Mouse (Mus musculus) spleen, postnatal 10 days (tissue): ENCODE data around the gene Pvr.
"Not testable (repeated sequence)": the region's sequence is repeated elsewhere in the genome, so short reads cannot be mapped to it uniquely, and the experiment has no call there.

Experiments
- DNase-seq, 2 experiments: peaks; one replicate each; pipeline ENCODE4 v3.0.0; 2021 to 2022; ENCODE audit warnings: low spot score in 2 of 2

Pvr gene

DNA sequence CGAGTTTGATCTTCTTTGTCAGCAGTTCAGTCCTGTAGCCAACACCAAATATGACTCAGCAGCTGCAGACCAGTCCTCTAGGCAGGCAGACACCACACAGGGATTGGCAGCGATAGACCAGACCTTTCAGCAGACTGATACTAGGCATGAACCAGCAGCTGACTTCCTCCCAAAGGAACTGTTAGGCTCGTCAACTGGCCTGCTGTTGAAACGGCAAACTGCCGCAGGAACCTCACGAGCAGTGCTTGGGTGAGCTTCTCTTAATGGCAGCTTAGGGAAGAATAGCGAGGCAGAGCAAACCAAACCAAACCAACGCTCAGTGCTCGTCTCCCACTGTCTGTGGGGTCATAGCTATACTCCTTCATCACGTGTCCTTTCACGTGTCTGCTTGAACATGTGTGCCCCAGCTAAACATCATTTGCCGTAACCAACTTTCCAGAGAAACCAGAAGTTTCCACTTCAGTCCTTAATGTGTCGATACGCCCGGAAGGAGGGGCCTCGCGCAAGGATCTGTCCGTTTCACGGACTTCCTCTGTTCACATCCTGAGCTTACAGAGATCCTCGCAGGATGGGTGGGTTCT is 14.3 kb upstream of the Pvr start:
- no peak for DNase-seq

DNA sequence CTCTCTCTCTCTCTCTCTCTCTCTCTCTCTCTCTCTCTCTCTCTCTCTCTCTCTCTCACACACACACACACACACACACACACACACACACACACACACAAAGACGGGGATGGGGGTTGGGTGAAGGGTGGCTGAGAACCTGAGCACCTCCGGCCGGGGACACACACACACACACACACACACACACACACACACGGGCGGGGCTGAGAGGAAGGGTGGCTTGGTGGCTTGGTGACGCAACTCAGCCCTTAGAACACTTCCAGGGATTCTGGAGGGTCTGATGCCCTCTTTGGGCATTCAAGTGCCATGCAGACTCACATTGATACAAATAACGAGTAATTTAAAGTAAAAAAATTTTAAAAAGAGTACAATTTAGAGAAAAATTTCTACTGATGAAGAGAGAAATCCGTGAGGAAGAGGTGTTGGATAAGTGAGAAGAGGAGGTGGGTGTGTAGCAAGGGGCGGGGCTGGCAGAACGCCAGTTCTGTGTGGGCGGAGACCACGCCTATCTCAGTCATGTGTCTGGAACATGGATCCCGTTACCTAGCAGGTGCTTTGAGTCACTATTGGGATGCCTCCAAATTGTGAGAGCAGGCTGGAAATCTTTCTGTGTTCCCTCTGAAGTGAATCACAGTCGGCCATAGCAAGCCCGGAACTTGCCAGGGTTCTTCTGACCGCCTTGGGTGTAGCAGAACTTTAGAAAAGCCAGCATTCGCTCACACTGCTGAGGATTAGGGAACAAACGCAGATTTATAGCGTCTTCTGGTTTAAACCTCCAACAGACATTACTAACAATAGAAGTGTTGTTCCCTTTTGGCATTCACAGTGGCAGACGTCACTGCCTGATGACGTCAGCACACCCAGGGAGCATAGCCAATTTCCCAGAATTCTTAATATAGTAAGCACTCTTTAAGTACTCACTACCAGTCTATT is 12.2 kb upstream of the Pvr start:
- peak in 1 of 2 experiments; percentile 47 for DNase-seq

DNA sequence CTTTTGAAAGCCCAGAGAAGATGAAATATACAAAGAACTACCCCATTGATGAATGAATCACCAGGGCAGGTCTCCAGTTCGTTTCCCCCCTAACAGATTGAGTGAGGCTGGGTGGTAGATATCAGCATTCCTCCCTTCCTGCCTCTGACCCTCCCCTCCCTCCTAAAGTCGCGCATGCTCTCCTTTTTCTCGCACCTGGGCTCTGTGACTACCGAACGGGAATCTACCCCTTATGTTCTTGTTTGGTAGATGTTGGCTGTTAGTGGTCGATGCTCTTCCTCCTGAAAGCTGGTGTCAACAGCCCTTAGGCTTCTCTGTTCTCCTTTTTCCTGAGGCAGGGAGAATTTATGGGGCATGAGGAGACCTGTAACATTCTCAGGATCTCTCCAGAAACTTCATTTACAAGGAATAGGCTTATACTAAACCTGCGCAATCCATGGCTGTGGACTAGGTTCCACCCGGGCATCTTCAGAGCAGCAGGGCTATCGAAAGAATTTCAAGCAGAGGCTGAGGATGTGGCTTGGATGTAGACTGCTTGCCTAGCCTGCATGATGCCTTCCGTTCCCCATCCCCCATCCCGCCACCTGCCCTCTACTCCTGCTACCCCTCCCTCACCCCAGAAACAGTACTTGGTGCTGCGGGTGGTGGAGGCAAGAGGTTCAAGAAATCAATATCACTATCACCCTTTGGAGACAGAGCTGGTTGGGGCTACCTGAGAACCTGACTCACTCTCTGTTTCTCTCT is 11.3 kb upstream of the Pvr start:
- DNase-seq: peak in 1 of 2 experiments; percentile 55

DNA sequence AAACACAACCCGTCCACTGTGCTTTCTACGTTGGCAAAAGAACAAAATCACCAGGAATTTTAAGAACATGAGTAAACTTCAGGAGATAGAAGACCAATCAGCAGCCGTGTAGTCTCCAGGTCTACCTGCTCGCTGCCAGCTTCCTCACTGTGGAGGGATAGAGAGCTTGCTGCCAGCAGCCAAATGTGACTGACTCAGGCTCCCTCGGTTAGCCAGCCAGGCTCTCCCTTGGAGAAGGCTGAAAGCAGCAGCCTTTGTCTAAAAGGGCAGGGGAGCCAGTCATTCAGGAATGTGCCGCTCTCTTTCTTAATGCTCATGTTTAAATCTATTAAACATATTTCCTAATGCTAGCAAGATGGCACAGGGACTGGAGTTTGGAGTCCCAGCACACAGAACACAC is 9.5 kb upstream of the Pvr start:
- not testable (repeated sequence) for DNase-seq

DNA sequence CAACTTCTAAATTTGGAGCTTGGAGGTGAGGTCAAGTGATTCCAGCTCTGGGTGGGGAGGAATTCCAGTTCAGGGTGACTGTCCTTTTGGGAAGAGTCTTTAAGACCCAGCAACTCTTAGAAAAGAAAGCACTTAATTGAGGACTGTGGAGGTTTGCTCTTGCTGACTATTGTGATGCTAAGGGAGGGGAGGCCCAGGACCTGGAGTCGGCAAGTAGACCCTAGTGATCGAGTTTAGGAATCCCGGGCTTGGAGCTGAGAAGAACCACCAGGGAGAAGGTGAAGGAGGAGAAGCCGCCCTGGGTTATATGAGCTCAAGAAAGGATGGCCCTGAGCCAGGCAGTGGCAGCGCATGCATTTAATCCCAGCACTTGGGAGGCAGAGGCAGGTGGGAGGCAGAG is 7.5 kb upstream of the Pvr start:
- DNase-seq: no peak

DNA sequence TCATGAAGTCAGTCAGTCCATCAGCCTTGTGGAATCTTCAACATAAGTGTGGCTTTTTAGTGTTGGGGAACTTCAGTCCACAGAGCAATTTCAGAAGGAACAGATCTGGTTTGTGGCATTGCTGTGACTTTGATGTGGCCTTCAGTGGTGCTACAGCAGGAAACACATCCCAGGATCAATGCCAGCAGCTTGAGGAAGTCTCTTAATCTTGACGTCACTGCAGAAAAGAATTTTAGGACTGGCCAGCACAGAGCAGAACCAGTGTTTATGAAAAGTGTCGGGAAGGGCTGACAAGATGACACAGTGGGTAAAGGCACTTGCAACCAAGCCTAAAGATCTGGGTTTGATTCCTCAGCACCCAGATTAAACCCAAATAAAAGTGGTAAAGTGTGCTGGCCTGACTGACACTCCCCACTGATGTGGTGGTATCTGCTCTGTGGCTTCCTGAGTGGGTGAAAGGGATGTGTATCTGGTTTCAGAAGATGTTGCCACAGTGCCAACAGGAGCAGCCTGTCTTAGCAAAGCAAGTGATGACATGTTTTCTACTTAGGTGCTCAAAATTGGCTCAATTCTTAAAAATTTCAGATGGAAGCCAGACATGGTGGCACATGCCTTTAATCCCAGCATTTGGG is 6.0 kb upstream of the Pvr start:
- DNase-seq: no peak

DNA sequence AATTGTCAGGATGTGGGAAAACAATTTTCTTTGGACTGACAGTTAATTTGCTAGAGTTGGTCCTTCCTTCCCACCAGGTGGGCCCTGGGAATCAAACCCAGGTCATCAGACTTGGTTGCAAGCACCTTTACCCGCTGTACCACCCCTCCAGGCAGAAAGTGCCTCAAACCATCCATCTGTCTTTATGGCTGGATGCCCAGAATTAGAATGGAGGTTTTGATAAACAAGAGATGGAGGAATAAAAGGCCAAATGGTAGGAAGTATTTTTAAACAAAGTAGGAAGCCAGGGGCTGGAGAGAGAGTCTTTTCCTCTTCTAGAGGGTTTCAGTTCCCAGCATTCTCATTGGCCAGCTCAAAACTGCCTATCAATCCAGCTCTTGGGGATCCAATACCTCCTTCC is 4.4 kb upstream of the Pvr start:
- DNase-seq: no peak

DNA sequence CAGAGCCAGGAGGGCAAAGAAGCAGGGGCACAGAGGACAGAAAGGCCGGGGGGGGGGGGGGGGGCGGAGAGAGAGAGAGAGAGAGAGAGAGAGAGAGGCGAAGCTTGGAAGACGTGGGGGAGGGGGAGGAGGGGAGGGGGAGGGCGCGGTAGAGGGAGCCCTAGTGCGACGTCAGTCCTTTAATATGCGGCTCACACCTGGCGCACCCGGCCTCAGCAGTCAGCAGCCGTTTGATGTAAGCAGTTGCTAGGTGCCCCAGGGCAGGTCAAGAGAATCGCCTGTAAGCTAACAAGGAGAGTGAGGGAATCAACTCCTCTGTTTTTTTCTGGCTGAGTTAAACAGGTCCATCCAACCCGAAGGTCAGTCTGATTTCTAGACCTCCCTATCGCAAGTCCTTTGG is 2.8 kb upstream of the Pvr start:
- DNase-seq: no peak

DNA sequence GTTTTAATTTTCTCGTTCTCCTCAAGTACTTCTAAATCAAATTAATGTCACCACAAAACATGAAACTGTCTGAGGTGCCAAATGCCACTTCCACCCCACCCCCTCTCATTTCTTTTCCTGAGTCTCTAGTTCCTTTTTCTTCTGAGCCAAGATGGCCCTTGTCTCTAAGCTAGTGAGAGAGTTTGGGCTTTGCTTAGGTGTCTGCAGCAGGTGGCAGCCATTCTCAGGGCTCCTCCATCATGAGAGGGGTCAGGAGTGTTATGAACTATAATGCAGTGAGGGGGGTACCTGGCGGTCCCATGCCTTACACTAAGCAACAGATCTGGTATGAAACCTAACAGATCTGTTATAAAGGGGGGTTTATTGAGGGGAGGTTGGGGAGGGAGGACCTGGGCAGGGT is 2.4 kb upstream of the Pvr start:
- DNase-seq: no peak

DNA sequence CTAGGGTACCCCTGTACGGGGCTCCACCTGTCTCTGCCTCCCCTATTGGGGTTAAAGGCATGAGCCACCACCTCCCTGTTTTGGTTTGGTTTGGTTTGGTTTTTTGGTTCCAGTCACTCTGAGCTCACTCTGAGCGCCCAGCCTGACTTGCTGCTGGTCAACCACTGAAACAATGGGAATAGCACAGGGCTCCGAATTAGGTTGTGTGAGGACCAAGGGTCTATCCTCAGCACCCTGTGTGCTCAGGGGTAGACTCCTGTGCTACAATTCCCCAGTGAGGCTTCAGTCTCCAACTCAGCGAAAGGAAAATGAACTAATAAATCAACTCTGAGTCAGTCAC is 824 bp downstream of the Pvr start:
- no peak for DNase-seq

DNA sequence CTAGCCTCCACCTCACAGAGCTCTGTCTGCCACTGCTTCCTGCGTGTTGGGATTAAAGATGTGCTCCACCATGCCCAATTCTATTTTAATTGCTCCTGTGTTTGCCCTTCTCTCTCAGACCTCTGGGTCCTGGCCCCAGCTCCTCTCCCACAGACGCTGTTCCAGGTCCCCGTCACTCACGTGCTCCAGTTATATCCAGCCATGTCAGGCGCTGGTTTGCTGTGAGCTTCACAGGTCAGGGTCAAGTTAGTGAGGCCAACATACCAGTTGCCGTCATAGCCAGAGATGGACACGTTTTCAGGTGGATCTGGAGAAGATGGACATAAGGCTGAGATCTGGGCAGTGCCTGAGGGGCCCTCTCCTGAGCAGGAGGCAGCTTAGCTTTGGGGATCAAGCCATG is 6.4 kb downstream of the Pvr start:
- DNase-seq: no peak

DNA sequence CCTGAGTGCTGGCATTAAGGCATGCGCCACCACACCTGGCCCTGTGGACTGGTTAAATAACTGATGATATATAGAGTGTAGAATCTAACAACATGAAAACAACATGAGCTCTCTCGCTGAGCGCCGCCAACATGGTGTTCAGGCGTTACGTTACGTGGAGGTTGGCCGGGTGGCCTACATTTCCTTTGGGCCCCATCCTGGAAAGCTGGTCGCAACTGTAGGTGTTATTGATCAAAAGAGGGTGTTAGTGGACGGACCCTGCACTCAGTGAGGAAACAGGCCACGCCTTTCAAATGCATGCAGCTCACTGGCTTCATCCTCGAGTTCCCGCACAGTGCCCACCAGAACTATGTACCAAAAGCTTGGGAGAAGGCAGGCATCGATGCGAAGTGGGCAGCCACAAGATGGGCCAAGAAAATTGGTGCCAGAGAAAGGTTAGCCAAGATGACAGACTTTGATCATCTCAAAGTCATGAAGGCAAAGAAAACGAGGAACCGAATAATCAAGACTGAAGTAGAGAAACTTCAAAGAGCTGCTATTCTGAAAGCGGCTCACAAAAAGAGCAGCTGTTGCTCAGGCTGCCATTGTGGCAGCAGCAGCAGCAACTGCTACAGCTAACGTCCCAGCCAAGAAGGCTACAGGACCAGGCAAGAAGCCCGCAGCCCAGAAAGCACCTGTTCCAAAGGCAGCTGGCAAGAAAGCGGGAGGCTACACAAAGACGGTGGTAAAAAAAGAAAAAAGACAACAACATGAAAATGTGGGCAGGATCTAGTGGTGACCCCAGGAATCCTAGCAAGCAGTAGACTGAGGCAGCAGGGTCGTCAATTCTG is 9.1 kb downstream of the Pvr start:
- no peak for DNase-seq

DNA sequence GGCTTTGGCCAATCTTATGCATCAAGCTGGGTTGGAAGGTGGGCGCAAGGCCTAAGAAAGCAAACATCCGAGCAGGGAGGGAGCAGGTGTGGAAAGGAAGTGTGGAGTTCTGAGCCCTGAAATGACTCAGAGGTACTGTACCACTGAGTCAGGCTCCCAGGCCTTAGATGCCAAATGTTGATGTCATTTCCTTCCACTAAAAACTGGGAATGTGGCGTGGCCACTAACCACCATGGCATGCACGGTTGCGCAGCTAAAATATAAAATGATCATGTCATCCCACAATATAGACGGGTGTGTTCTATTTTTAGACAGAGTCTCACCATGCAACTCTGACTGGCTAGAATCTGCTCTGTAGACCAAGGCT is 9.7 kb downstream of the Pvr start:
- DNase-seq: no peak

DNA sequence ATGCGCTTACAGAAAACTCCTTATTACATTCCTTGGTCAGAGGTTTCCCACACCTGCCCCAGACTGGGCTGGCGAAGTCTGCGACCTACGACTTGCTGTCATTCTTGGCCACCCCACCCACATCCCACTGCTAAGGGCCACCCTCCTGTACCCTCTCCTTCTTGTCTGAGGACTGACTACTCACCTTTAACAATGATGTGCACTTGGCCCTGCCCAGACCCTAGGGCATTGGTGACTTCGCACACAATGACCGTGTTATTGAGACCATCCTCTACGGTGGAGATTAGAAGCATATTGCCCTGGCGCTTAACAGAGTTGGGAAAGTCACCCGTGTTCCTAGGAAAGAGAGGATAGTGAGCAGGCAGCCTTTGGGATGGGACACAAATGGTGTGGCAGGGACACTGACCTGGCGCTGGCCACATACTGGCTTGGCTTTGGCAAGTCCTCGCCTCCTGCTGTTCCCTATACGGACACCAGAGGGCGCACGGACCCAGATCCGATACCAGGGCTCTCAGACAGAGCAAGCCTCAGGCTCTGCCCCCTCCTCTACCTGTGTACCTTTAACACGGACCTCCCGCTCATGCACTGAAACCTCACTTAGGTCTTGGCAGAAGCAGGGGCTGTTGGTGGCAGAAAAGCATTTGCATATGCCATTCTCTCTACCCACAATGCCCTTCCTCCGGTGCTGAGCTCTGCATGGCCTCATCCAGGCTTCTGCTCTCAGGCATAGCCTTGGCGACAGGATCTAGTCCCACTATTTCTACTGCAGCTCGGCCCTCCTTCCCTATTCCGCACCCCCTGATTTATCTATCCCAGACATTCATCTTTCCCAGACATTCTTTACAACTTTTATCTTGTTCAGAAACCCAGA is 10.3 kb downstream of the Pvr start:
- DNase-seq: peak; percentile 65 to 82

DNA sequence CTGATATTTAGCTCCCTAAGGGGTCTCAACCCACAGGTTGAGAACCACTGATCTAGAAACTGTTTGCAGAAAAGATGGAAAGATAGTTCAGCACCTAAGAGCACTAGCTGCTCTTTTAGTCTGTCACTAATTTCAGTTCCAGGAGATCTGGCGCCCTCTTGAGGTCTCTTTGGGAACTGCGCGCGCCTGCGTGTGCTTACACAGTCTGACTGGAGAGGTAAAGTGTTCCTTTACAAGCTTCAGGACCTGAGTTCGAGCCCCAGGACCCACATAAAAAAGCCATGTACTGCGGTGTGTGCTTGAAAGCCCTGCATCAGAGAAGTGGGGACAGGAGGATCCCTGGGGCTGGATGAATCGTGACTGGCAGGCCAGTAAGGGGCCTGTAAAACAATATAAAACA is 31.1 kb downstream of the Pvr start:
- DNase-seq: peak; percentile 57 to 80

DNA sequence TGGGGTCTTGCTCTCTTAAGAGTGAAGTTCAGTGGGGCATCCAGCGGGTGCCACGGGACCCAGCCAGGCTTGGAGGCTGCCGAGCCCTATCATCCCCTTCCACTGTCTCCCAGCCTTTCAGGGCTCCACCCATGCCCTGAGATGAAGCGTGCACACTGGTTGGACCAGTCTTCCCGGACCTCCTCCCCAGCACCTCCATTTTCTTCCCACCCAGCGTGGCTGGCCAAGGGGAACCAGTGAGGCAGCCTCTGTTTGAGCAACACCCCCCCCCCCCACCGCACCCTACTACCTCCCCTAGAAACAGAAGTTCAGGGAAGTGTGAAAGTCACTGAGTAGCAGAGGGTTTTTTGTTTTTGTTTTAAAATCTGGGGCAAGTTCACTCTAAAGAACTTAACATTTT is 33.1 kb downstream of the Pvr start, which contains the start of gene Ceacam19:
Gene Ceacam19, minus strand, starts transcription at position 117 of the 400 bp plus-strand sequence.
- DNase-seq: no peak

DNA sequence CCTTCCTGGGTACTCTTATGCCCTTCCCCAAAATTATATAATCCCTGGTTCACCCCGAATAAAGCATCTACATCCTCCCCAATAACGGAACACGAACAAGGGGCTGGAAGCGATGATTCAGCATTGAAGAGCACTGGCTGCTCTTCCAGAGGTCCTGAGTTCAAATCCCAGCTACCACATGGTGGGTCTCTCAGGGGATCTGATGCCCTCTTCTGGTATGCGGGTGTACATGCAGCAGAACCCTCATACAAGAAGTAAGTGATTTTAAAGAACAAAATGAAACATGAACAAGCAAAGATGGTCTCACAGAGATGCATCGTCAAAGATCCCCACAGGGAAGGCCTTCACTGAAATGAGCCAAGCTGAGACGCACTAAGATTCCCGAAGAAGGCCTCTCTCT is 40.2 kb downstream of the Pvr start:
- DNase-seq: no peak

DNA sequence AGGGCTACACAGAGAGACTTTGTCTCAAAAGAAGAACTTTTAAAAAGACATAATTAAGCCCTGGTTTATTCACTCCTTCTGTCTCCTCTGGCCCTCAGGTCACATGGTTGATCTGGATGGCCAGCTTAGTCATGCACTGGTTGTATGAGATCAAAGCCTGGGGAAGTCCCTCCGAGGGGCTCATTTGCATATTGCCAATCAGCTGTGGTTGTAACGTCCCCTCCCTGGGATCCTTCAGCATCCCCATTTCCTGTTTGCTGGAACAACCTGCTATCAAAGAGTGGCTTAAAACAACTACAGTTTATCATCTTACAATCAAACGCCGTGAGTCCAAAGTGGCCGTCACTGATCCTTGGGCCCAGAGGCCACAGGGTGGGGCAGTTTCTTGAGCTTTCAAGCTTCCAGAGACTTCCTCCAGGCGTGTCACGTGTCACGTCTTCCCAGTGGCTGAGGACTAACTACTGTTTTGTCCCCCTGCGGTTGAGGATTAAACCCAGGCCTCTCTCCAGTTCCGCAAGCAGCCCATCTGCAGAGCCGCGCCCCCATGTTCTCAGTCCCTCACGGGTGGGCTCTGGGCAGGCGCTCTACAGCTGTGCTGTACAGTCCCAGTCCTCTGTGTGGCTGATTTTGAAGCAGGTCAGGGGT is 44.1 kb downstream of the Pvr start:
- DNase-seq: peak; percentile 21 to 64

DNA sequence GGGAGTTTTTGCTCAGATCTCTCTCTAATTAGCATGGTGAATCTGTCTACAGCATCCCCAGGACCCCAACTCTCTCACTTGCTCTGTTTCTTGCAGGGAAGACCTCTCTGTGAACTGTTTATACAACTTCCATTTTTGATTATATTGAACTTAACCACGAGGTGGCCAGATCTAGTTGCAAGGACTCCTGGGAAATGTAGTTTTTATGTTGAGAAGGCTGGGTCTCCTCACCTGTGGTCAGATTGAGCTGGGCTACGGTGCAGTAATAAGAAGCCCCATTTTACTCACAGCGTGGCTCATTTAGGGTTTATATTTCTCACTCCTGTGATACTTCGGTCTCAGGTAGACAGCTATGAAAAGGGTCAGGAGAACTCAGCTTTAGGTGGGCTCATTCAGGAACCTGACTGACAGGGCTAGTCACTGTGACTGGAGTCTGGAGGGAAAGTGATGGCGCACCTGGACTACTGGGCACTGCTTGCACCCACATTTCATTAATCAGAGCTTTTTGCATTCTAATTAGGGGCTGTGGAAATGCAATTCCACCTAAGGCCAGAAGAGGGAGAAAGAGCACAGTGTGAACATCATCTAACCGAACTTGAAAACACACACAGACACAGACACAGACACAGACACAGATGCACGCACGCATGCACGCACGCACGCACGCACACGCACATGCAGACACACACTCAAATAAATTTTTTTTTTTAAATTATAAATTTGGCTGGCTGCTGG is 44.8 kb downstream of the Pvr start:
- peak; percentile 18 to 64 for DNase-seq
